Mouse (Mus musculus) heart, postnatal 14 days (tissue): ENCODE data around the gene Coil. TPM values are rescaled to one million over a fixed set of nuclear protein-coding genes. Genes with fewer than 3 reads are reported as not detected.

ENCODE experiments used
- DNase-seq, 2 experiments: peaks; one replicate each; pipeline ENCODE4 v3.0.0; 2021 to 2022
- intact Hi-C: fragments of 180-260 bp; cut with DNase I; formaldehyde crosslinking; loops from one replicate; pipeline ENCODE4 v1.15.1; 2025
- total RNA-seq, 2 experiments: library from RNA; stranded (reverse); gene quantifications; 2 replicates each; pipeline ENCODE4 v1.2.3; 2021

Coil gene
- total RNA-seq, 2 experiments from 2014 or later: 4.1 to 5.6 TPM

DNA sequence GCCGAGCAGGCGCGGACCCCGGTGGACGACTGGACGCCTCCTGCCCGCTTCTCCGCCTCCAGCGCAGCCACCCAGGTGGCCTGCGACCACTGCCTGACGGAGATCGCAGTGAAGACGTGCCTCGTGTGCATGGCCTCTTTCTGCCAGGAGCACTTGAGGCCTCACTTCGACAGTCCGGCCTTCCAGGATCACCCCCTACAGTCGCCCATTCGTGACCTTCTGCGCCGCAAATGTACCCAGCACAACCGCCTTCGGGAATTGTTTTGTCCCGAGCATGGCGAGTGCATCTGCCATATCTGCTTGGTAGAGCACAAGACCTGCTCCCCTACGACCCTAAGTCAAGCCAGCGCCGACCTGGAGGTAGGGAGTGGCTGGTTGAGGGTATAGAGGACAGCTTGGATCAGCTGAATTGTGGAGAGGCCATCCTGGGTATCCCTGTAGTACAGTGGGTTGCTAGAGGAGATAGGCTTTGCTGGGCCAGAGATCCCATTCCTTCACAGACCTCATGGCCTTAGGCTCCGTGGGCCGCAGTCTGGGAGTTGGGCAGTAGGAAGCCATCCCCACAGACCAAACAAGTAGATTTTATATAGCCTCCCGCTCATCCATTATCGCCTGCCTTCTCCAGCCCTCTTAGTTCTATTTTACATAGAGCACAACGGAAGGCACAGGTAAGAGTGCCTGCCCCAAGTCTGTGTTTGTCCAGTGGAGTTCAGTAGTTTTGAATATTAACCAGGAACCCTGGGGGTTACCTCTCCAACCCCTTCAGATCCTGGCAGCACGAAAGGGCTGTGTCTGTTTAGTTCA is 29.9 kb downstream of the Coil start:
- peak in 1 of 2 experiments; percentile 34 for DNase-seq
- intact Hi-C loops: loop anchor here (2.0 kb wide), 2 partner anchors 23 to 61 kb away; no protein-coding TSS in a partner anchor

DNA sequence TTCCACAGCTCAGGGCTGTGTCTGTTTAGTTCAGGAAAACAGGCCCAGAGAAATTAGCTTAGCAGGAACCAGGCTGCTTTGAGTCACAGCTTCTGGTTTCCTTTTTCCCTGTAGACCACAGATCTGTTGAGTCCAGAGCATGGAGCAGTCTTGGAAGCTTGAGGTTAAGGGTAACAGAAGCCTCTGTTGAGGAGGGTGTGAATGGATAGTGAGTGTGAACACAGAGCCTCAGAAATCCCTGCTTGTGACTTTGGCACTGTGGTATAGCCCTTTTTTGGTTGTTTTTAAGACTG is 30.4 kb downstream of the Coil start:
- DNase-seq: no peak
- intact Hi-C loops: loop anchor here (2.0 kb wide), 1 partner anchor 60 kb away; no protein-coding TSS in a partner anchor

DNA sequence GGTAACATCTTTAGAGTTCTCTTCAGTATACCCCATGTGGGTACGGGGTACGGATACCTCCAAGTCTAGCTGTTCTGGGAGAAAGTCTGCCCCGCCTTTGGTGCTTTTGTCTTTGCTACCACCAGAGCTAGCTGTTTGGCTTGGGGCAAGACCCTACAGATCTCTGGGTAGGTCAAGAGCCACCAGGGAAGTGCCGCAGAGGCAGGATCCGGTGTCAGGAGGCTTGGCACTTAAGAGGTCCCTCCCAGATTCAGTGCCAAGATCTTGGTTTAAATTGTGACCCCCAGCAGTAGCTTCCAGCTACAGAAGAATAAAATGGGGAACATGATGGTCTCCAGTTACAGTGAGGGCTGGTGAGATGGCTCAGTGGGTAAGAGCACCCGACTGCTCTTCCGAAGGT is 31.5 kb downstream of the Coil start:
- no peak for DNase-seq
- intact Hi-C loops: loop anchor here (2.0 kb wide), 1 partner anchor 59 kb away; no protein-coding TSS in a partner anchor

DNA sequence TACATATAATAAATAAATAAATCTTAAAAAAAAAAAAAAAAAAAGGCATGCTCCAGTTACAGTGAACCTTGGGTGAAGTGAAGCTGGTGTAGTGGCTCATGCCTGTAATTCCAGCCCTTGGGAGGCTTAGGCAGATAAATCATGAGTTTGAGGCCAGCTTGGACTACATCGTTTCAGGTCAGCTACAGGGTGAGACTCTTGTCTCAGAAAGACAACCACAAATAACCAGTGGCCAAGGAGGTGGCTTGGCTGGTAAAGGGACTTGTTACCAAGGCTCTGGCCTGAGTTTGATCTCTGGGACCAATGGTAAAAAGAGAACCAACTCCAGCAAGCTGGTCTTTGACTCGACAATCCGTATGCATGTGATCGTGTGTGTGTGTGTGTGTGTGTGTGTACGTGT is 32.0 kb downstream of the Coil start:
- intact Hi-C loops: no loop called here

DNA sequence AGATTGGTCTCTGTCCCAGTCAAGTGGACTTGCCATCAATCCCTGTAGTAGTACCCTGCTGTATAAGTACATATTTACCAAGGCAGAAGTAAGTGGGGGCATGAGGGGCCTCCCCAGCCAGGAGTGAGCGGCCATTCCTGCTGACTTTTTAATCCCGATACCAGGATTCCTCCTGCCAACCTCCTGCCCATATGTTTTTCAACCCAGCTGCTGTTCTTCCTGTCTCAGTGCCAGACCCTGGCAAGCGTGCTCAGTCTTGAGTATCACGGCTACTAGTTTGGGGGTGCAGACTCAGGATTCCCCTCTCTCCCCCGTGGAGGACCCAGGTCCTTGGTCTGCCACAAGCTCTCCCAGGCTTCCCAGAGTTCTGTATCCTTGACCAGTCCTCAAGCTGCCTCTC is 32.6 kb downstream of the Coil start:
- intact Hi-C loops: no loop called here
- no peak for DNase-seq

More for the DNA sequence above, 32.0 kb downstream of the Coil start:
- DNase-seq: no peak

DNA sequence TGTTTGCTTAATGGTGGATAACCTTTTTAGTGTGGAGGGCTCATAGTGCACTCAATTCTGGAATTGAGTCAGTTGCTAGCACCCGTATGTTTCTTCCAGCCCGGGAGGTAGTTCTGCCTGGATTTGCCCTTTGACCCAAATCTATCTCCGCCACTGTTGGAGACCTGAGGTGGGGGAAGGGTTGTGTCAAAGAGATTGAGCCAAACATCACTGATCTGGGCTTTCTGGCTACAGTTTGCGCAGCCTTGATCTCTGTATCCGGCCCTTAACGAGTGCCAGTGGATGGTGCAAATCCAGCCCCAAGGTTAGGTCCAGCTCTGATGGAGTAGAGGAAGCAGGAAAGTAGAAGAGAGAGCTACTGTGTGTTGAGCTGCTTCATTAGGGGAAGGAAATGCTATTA is 33.0 kb downstream of the Coil start:
- no peak for DNase-seq
- intact Hi-C loops: no loop called here

DNA sequence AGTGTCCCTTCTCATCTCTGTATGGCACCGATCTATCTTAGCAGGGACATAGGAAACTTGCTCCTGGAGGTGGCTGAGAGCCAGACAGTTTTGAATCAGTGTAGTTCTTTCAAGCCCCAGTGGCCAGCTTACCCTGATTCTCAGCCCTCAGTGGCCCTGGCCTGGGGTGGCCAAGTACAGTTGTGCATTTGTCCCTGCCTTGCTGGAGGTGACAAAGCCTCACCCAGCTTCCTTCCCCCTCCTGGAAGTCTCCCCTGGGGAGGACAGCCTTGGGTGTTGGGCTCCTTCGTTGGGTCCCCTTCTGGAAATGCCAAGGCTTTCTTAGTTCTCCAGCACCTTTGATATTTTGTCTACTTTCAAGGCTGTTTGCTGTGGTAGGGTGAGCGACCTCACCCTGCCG is 33.7 kb downstream of the Coil start:
- no peak for DNase-seq
- intact Hi-C loops: no loop called here

DNA sequence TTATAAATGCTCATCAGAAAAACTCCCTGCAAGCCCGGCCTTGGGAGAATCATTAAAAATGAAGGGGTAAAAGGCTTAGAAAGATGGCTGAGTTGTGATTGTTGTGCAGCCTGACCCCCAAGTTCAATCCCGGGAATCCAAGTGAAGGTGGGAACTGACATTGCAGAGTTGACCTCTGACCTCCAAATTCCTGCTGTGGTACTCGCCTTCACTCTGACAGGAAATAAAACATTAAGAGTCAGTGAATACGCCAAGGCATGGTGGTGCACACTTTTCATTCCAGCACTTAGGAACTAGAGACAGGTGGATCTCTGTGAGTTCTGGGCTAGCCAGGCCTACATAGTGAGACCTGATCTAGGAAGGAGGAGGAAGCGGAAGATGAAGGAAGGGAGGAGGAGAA is 35.4 kb downstream of the Coil start:
- intact Hi-C loops: no loop called here

DNA sequence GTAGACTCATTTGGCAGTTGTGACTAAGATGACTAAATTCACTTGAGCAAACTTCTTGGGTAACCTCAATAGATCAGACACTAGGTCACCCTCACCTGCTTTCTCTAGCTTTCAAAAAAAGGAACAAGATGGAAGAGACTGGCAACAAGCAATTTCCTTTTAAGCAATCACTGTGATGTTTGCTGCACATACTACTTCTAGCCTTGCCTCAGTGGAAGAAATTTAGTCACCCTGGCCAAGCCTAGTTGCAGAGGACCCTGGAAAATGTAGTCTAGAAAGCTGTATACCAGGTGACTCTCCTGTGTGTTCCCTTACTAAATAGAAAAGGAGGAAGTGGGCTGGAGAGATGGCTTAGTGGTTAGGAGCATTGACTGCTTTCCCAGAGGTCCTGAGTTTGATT is 36.4 kb downstream of the Coil start:
- no peak for DNase-seq
- intact Hi-C loops: no loop called here

More for the DNA sequence above, 35.4 kb downstream of the Coil start:
- DNase-seq: no peak

DNA sequence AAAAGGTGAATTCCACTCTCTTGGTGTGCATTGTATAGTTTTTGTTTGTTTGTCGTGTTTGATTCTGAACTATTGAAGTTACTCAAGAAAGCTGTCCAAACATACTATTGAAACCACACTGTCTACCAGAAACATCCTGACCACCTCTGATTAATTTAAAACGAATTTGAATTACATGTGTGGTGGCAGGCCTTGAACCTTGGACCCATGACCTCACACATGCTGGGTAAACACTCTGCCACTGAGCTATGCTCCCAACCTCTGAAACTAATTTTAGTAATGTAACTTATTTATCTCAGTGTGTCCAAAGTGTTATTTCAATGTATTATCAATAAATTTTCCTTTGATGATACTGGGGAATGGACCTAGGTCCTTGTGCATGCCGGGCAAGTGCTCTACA is 37.5 kb downstream of the Coil start:
- DNase-seq: no peak
- intact Hi-C loops: no loop called here

DNA sequence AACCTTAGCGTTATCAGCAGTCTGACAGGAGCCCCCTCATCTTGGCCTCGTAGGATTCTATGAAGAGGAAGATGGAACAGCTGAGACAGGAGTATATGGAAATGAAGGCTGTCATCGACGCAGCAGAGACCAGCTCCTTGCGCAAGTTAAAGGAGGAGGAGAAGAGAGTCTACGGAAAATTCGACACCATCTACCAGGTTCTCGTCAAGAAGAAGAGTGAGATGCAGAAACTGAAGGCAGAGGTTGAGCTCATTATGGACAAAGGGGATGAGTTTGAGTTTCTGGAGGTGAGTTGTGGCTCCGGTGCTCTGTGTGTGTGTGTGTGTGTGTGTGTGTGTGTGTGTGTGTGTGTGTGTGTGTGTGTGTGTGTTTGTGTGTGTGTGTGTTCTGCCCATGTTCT is 39.0 kb downstream of the Coil start:
- intact Hi-C loops: no loop called here
- DNase-seq: no peak

DNA sequence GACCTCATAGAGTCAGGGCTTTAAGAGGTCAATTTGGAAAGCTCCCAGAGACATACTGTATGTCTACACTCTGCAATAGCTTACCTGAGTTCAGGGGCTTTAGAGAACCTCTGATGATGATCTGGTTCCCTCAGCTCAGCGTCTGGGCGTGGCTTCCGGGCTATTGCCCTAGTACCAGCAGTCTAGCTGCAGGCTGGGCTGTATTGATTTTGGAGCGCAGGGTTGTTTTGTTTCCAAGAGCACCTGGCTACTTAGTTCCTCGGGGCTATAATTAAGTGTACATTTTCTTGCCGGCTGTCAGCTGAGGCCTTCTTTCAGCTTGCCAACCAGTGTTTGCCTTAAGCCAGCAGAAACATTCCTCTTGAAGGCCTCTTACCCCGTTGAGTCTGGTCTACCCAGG is 39.4 kb downstream of the Coil start:
- intact Hi-C loops: no loop called here
- DNase-seq: no peak

DNA sequence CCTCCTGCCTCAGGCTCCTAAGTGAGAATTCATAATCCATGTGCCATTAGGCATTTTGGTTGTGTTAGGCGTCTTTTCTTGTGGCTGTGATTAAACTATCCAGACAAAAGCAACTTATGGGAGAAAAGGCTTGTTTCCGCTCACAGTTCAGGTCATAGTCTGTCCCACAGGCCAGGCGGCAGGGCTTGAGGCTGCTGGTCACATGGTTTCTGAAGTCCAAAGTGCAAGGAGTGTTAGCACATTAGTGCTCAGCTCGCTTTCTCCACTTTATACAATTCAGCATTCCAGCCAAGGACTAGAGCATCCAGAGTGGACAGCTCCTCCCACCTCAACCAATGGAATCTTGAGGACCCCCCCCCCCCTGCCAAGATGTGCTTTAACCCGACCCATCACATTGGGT is 42.2 kb downstream of the Coil start:
- intact Hi-C loops: no loop called here
- DNase-seq: no peak

DNA sequence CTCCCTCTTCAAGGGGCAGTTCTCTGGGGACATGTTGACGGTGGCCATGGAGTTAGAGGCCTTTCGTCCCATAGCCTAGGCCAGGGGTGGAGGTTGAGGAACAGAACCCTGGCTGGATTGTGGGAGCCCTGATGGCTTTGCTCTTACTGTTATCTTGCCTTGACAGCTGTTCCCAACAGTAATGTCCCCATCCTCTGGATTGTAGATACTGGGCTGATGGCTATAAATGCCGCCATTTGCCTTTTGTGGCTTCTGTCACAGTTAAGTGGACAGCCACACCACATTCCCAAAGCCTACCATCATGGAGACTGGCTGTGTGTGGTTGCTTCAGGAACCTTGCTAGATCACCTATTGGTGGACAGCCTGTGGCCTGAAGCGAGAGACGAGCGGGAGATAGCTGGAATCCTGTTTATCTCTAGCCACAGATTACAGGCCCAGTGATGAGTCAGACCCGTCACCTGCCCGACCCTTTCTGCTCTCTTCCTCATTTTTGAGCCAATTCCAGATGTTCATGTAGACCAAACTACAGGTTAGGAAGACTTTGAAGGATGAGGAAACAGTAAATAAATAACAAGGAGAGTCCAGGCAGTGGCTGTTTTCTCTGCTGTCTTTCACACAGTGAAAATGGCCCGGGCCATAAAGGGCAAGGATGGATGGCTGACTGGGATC is 47.6 kb downstream of the Coil start:
- intact Hi-C loops: no loop called here
- no peak for DNase-seq

DNA sequence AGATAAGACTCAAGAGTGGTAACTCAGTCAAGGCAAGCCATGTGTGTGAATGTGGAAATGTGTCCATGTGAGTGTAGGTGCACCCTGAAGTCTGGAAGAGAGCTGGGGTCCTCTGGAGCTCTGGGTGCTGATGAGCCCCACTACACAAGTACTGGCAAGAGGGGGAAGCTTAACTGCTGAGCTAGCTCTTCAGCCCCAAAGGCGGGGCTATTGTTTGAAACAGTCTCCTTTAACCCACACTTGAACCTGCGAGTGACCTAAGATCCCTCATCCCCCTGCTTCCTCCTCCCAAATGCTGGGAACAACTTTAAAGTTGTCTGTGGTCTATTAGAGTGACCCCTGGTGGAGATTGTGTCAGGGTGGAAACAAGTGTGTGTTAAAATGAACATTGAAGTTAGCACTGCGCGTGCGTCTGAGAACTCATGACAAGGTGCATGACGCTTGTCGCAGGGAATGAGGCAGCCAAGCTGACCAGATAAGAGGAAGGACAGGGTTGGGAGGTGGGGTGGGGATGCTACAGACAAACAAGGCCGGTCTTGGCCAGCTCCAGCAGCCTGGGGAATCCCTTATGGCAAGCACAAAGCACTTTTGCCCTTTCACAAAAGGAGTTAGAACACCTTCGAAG is 50.7 kb downstream of the Coil start:
- DNase-seq: no peak
- intact Hi-C loops: no loop called here

DNA sequence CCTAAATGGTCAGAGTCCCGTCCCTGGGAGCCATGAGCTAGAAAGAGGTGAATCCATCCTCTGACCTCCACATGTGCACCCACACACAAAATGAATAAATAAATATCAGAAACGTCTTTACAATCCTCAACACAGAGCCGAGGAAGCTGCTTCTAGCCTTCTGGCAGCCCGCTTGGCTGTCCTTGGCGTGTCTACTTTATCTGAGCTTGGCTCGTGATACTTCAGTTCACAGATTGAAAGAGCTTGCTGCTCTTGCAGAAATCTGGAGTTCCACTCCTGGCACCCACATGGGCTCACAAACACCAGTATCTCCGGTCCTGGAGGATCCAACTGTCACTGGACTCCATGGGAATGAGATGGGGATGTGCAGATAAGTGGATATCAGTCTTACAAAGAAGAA is 51.6 kb downstream of the Coil start:
- intact Hi-C loops: loop anchor here (2.0 kb wide), 1 partner anchor 23 kb away; the partner anchor contains the start of gene Trim25
- no peak for DNase-seq

DNA sequence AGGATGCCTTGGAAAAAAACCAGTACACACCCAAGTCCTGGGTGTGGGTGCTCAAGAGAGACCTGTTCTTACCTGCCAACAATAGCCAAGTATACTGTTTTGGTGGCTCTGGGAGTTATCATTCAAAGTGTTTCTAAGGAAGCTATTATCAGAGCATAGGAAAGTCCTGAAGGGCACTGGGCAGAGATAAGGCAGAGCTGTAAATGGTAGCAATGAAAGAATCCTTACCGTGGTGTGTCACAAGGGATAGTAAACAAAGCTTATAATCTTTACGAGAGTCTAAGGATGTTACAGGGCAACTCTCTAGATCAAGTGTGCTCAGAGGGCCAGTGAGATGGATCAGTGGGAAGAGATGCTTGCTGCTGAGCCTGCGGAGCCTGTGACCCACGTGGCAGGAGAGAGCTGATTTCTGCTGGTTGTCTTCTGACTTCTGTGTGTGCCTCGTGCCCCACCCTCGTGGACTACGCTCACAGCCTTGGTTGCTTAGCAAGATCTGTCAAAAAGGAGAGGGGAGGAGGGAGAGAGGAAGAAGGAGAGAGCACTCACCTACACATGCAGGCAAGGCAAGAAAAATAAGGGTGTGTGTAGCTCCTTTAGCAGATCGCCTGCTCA is 52.2 kb downstream of the Coil start:
- intact Hi-C loops: loop anchor here (2.0 kb wide), 1 partner anchor 23 kb away; the partner anchor contains the start of gene Trim25
- DNase-seq: no peak

DNA sequence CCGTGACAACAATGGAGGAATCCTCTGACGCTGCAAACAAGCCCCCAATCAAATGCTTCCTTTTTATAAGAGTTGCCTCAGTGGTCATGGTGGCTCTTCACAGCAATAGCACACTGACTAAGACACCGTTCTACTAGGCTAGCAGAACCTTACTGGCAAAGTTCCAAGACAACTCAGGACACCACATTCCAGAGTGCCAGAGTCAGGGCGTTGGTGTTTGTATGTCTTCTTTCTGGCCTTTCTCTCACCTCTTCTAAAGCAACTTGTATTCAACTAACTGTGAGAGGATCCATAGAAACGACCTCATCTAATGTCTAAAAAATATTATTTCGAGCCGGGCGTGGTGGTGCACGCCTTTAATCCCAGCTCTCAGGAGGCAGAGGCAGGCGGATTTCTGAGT is 53.4 kb downstream of the Coil start:
- intact Hi-C loops: loop anchor here (2.0 kb wide), 1 partner anchor 25 kb away; the partner anchor contains the start of gene Trim25

DNA sequence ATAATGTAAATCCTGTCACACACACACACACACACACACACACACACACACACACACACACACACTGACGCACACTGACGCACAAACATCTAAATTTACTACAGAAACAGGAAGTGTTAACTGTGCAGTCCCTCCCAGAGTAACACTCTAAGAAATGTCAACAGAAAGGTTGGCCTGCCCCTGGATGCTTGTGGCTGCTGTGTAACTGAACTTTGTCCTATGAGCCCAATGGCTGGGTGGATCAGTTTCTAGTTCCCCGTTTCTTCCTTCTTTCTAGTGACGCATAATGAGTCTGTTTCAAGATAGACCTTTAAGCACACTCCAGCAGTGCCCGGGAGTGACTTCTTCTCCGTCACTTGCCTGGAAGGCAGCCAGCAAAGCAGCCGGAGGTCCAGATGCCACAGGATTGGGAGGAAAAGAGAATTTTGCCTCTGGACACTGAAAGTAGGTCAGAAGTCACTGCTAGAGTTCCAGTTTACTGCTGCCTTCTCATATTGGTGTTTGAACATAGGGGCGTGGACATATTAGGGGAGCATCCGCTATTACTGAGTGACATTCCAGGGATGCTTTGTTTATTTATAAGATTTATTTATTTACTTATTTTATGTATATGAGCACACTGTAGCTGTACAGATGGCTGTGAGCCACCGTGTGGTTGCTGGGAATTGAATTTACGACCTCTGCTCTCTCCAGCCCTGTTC is 54.3 kb downstream of the Coil start:
- intact Hi-C loops: no loop called here

More for the DNA sequence above, 53.4 kb downstream of the Coil start:
- DNase-seq: no peak

DNA sequence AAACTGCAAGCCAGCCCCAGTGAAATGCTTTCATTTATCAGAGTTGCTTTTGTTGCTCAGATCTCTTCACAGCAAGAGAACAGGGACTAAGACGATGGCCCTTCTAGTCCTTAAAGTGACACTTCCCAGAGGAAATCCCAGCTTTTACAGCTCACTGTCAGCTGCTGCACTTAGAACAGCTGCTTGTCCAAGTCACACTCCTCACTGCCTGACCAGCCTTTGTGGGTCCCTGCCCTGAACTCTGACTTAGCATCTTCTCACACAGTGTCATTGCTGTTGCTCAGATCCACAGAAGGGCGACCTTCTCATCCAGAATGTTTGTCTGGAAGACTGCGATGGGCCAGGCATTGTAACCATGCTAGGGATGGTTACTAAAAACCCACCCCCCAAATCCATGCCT is 55.6 kb downstream of the Coil start:
- intact Hi-C loops: no loop called here
- DNase-seq: no peak

More for the DNA sequence above, 54.3 kb downstream of the Coil start:
- peak; percentile 85 to 88 for DNase-seq
